Mouse (Mus musculus): Measurements from ENCODE around the gene Zfp91.

Zfp91 gene

DNA sequence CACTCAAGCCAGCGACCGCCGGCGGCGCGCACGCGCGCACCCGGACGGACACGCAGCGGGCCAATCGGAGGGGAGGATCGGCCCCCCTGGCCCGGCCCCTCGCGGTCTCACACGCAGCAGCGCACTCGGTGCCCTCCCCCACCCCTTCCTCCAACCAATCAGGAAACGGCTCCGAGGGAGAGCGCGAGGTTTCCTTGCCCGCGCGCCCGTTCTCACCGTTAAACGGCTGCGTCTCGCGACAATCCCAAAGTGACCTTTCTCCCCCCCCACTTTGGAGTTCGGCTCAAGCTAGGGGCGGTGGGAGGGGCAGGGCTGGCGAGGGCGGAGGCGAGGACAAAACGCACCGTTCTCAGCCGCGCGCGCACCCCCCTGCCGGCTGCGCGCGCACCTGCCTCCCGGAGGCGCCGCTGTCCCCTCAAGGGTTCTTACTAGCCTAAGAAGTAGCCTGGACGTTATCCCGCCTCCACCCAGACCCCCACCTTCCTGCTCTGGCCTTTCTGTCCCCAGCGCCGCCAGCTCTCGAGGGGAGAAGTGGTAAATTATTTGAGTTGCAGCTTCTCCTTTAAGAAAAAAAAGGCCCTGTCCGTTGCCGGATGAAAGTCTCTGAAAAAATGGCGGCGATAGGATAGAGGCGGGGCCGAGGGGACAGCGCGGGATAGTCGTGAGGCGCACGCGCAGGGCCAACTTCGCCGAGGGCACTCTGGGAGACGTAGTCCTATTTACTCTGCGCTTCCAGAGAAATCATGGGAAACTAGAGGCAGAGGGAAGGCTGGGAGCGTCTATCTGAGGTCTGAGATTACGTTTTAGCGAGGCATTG lies at the start of gene Zfp91, which contains the start of gene Lpxn:
Zfp91 (minus strand) TSS at position 616 of the 817 bp plus-strand sequence.
Lpxn (plus strand) TSS at position 683 of the 817 bp plus-strand sequence.
- DNase-seq (ENCODE audit: low spot score), result peak; percentile 97

DNA sequence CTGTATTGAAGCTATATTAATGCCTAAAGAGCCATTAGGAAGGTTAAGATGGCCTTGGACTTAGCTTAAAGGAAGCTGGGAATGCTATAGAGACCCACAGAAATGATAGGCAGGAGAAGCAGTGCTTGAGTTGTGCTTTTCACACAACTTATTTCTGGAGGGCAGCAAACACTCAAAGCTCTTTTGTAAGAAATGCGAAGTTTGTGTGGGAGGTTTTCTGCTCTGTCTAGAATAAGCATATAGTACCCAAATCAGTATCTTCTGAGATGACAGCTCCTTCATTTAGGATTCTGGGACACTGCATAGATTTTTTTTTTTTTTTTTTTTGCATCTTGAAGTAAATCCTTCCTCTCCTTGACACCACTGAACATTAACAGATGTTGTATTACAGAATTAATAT lies 42.6 kb upstream of the Zfp91 start:
- no peak for DNase-seq (ENCODE audit: low spot score)

DNA sequence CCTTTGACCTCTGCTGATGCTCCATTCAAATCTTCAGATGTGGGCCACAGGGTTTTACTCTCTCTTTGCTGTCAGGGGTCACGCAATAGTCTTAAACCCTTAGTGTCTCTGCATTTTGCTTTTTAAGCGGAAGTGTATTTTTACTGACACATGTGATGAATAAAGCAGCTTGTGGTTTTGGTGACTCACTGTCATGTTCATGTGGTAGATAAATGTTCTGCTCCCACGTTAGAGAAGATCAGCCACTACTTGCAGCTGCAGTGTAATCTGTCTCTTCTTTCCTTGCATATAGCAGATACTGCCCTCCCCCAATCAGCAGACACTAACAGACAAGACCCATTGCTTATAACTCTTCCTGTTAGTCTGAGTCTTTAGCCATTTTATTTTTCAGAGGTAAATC lies 37.7 kb upstream of the Zfp91 start:
- peak; percentile 19 for DNase-seq (ENCODE audit: low spot score)

DNA sequence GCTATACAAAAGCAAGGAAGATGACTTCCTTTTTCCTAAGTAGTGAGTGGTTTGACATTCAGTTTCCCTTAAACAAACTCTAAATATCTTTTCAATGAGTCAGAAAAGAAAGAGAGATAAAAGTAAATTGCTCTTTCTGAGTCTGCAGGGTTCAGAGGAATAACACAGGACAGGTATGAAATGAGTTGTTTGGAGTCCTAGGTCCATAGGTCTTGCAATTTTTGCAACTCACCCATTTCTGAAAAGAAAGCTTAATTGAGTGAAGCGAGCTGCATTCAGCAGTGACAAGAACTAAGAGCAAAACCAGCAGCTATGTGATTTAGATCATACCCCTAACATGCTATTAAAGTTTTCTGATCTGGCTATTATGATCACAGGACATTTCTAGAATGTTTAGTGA lies 35.6 kb upstream of the Zfp91 start:
- no peak for DNase-seq (ENCODE audit: low spot score)

DNA sequence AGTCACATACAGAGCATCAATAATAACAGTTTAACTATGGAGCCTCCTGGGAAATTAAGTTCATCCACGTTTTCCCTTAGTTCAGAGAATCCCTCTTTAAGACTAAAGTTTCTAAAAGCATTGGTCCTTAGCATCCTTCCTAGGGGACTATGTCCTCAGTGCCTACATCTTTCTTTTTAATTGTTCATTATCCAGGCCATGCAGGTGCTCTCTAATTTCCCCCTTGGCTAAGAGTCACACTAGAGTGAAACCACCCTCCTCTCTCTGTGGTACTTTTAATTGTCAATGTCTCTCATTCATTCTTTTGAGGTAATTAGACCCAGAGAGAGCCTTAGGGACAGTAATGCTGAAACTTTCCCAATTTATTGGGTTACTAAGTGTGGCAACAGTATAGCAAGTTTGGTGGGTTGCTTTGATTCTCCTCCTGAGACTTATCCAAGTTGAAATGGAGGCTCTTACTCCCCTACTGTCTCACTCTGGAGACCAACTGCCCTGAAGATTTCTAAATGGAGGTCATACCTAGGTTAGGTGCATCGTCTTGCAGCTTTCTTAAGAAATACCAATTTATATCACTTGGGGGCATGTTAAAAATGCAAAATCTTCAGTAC lies 35.0 kb upstream of the Zfp91 start:
- DNase-seq (ENCODE audit: low spot score), result no peak

DNA sequence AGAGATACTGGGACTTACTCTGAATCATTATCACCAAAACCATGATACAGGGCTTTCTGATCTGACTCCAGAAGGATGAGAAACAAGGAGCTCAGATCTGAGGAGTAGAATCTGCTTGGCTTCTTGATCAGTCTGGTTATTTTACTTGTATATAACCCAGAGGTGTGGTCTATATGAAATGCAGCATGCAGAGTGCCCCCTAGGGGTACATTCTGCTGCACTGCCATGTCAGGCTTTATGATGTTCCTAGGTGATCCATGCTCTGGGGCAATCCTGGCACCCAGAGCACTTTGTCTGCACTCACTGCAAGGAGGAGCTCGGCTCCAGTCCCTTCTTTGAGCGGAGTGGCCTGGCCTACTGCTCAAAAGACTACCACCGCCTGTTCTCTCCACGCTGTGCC lies 28.6 kb upstream of the Zfp91 start:
- no peak for DNase-seq (ENCODE audit: low spot score)

DNA sequence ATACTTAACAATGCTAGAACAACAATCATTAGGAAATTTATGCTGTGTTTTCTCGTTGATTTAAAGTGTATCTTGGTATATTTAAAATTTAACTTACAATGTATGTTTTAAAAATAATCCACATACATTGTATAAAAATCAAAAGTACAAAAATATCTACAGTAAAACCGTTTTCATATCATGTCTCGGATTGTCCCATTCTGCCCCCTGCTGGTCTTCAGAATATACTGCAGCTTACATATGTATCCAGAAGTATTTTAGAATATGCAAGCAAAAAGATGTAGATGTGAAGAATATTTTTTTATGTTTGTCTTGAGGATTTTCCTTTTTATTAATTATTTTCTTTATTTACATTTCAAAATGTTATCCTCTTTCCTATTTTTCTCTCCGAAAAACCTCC lies 24.5 kb upstream of the Zfp91 start:
- DNase-seq (ENCODE audit: low spot score), result no peak

DNA sequence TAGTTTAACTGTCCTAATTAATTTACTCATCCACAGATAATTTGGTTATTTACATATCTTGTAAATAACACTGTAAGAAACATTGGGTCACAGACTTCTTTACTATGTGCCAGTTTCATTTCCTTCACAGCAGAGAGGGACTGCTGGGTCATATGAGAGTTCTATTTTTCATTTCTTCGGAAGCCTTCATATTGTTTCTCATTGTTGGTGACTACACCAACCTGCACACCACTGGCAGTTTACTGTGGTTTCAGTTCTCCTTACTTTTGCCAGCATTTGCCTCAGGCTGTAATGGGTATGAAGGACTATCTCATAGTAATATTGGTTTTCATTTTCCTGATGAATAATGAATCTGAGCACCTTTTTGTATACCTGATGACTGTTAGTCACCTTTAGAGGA lies 22.6 kb upstream of the Zfp91 start:
- no peak for DNase-seq (ENCODE audit: low spot score)

DNA sequence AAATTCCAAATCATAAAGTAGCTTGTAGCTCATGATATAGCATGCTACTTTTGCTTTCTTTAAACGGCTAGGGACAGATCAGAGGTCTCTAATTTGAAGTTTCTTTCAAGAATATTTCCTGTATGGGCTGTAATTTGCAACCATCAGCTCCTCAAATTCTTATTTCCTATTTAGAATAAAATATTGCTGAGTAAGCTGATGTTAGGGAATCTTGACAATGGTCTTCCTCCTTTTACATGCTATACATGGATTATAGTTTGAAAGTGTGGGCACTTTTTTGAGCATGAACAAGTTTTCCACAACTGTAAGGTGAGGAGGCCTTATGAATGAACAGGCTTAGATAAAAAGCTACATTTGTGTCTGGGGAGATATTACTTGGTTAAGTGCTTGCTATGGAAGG lies 18.0 kb upstream of the Zfp91 start:
- no peak for DNase-seq (ENCODE audit: low spot score)

DNA sequence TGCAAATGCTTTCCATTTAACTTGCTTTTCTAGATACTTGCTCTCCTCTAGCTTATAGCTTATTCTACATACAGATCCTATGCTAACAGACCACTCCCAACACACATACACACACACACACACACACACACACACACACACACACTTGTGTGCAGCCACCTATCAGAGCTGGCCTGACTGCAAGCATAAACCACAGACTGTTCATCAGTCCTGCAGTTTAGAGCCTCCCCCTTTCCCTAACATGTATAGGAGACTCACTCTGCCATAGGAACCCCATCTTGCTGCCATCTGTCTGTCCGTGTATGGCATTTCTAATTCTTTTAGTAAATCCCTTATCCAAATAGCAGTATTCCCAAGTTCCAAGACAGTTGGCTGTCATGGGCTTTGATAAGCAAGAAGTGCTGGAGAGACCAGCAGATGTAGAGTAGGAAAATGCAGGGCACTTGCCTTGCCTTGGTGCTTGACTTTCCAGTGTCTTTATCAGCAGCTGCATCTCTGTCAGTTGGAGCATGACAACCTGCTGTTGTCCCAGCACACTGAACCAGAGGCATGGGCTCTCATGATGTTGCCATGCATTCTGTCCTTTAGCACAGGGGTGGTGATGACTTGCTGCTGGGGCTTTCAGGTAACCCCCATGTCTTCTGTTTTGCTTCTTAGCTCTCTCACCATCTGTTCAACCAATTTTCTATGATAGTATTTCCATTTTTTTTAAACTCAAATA lies 16.9 kb upstream of the Zfp91 start:
- DNase-seq (ENCODE audit: low spot score), result no peak

DNA sequence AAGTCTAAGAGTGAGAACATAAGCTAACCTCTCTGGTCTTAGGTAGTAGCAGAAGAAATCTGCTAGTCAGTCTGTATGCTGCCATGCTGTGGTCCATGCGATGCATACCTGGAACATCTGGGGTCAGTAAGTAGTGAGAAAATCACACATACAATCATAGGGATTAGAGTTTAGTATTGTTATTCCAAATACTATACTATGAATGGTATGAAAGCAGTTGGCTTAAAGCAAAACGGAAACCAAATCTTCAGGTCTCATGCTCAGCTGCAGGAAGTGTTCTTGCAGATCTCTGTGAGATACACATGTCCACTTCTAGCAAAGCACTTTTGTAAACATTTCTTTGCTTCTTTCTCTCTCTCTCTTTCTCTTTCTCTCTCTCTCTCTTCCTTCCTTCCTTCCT lies 10.3 kb upstream of the Zfp91 start:
- no peak for DNase-seq (ENCODE audit: low spot score)

DNA sequence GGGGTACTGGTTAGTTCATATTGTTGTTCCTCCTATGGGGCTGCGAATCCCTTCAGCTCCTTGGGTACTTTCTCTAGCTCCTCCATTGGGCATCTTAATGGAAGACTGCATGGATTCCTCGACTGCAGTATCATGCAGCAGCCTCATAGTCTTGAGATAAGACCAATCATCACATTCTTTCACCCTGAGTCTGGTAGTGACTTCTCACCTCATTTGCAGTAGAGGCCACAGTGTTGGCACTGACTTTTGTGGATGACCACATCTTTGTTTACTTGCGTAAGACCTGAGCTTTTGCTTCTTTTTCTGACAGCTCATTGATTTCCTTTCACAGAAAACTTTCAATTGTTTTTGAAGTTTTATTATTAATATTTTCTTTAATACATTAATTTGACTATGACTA lies 9.8 kb upstream of the Zfp91 start:
- no peak for DNase-seq (ENCODE audit: low spot score)

DNA sequence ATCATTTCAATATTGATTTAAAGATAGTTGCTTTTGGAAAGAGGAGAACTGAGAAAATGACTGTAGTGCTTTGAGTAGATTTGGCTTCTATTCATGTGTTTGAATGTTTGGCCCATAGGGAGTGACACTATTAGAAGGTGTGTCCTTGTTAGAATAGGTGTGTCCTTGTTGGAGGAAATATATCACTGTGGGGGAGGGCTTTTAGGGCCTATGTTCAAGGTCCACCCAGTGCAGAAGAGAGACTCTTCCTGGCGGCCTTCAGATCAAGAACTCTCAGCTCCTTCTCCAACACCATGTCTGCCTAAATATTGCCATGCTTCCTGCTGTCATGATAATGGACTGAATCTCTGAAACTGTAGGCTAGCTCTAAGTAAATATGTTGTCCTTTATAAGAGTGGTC lies 8.3 kb upstream of the Zfp91 start:
- no peak for DNase-seq (ENCODE audit: low spot score)

DNA sequence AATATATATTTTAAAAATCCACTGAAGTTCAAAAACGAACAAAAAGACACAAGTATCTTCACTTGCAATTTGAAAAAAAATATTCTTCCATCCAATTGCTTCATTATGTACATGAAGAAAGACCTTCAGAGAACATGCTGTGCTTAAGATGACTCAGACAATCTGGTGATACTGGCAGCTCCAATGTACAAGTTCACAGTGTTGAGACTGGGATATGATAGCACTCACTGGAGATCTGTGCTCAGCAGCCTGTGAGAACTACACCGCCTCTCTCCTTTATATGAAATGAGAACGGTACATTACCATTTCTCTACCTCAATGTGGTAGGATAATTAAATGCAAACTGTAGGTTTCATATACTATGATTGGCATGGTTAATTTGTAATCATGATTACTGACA lies 6.9 kb upstream of the Zfp91 start:
- peak; percentile 43 for DNase-seq (ENCODE audit: low spot score)

DNA sequence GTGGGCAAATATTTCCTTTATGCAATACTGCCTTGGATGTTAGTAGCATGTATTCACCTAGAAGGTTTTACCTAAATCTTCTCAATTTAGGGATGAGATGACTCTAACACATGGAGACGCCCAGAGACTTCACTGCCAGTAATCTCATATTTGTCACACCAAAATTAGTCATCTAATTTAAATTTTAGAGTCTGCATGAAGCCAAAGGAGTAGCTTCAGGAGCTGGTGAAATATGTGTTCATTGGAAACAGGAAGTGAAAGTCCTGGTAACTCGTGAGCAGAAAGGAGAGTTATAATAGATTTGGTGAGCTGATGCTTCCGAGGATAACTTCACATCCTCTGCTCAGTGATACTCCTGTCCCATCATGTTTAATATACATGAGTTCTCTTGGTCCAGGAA lies 5.1 kb upstream of the Zfp91 start:
- DNase-seq (ENCODE audit: low spot score), result no peak

DNA sequence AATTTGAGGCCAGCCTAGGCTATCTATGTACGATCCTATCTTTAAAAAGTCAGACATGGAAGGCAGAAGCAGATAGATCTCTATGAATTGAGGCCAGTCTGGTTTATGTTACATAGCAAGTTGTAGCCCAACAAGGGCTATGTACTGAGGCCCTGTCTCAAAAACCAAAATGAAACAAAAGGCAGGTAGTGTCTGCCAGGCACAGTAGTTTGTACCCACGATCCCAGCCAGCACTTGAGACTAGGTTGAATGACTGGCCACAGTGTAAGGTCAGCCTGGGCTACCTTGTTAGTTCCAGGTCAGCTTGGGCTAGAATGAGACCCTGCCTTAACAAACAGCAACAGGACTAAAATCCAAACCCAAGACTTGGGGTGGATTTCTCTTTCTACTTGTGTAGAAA lies 4.7 kb upstream of the Zfp91 start:
- DNase-seq (ENCODE audit: low spot score), result no peak

DNA sequence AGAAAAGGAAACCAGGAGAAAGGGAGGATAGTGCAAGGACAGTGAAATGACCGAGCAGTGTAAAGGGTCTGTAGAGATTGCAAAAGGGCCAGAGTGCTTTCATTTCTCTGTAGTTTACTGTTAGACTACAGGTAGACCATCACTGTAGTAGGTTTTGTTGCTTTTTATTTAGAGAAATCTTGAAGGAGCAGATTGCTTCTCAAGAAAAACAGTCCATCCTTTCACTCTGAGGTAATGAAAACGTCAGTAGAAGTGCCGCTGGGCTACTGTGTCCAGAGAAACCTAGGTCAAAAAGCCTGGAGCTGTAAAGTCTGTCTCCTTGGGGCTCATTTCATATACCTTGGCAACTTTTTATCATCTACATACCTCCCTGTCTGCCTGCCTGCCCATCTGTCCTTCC lies 3.2 kb upstream of the Zfp91 start:
- no peak for DNase-seq (ENCODE audit: low spot score)

DNA sequence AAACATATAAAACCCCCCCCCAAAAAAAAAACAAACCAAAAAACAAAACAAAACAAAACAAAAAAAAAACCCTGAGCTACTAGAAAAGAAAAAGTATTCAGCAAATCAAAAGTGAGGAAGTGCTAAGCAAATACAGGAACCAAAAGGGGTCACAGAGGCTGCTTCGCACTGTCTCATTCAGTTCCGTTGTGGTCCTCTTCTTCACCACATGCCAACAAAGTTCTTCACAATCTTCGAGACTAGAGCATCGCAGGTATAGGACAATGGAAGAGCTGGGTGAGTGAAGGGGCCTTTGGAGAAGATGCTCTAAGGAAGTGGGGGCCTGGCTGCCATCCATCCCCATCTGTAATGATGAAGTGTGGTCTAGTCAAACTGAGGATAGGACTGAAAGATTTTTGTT lies 2.5 kb upstream of the Zfp91 start:
- peak; percentile 19 for DNase-seq (ENCODE audit: low spot score)

DNA sequence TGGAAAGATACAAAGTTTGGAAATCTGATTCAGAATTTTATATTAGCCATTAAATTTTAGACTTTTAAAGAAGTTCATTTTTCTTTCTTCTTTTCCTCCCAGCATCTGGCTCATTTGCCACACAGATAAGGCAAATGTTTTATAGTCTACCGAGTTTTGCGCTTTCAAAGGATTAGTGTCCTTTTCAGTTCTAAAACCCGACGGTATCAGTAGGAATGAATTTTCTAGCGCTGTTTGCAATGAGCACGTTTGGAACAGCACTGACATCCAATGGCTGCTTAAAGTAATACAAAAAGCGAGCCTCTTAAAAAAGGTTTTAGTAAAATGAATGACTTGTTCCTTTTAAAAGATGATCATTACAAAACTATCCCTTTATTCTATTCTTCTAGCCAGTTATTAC lies 1.1 kb upstream of the Zfp91 start:
- peak; percentile 32 for DNase-seq (ENCODE audit: low spot score)

DNA sequence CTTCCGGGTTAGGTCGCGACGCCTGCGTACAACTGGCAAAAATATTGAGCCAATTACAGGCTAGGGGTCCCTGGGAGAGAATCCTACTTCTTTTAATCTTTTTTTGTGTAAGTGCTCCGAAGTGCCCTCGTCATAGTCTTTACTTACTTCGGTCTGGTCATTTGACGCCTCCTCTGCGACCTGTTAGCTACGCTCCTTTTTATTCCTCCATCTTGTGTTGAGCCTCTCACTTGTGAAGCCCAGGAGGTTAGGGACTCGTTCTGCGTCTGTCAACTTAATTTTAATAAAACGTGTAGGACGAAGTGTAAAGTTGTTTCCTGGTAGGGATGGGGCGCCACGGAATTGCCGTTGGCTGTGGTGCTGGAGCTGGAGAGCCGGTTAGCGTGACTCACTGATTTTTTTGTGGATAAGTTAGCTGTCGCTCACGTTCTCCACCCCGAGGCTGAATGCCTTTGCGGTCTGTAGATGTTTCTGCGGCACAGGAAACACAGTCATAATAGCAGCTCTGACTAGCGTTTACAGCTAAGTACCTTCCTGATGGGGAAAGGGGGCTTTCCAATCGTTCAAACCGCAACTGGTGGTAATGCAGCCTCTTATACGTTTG lies 504 bp upstream of the Zfp91 start:
- DNase-seq (ENCODE audit: low spot score), result no peak

DNA sequence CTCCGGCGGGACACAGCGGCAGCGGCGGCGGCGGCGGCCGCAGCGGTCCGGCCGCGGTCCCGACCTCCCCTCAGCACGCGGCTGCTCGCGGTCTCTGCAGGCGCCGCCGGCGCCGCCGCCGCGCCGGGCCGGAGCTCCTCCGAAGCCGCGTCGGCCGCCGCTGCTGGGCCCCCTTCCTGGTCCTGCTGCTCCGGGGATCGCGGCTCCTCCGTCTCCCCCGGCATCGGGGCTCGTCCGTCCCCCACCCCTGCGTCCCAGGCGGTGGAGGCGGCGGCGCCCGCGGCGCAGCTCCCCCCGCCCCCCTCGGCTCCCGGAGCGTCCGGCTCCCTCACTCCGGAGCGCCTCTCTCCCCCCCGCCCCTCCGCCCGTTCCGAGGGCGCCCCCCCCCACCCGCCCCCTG lies 816 bp downstream of the Zfp91 start:
- DNase-seq (ENCODE audit: low spot score), result no peak
